Mouse (Mus musculus) gastrocnemius, postnatal 10 days (tissue): ENCODE data around the gene Zfp239. TPM values are rescaled to one million over a fixed set of nuclear protein-coding genes. Genes with fewer than 3 reads are reported as not detected.

Source experiments
- DNase-seq: peaks from one replicate; pipeline ENCODE4 v3.0.0; 2021; ENCODE audit warnings: mixed read lengths
- total RNA-seq, 2 experiments: library from RNA; stranded (reverse); gene quantifications; 2 replicates each; pipeline ENCODE4 v1.2.3; 2021

Gene Zfp239
- total RNA-seq, 2 experiments from 2014 or later = 0.23 to 0.95 TPM

DNA sequence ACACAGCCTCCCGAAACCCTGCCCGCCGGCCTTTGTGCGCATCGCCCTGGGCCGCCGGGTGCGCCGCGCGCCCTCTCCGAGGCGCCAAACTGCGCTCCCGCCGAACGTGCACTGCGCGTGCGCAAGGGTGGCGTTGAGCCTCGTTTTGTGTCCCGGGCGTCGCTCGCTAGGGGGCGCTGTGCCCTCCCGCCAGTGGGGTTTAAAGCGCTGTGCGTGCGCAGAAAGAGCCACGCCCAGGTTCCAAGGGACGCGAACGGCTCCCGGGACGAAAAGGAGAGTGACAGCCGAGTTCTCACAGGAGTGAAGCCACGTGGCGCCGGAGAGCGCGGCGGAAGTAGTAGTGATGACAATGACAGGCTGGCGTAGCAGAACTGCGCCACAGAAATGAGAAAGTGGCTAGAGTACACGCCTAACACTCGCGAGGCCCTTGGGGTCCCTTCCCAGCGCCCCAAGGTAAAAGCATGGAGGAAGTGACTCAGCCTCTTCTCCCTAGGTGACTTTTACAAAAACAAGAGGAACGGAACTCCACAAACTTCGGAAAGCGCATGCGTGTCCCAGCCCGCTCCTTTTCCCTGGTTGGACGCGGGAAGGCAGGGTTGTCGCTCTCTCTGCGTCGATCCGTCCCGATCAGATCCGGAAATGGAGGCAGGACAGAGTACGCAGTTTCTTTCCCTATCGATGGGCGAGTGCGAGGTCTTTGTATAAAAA, 17.7 kb downstream of the Zfp239 start:
- peak; percentile 100 for DNase-seq

DNA sequence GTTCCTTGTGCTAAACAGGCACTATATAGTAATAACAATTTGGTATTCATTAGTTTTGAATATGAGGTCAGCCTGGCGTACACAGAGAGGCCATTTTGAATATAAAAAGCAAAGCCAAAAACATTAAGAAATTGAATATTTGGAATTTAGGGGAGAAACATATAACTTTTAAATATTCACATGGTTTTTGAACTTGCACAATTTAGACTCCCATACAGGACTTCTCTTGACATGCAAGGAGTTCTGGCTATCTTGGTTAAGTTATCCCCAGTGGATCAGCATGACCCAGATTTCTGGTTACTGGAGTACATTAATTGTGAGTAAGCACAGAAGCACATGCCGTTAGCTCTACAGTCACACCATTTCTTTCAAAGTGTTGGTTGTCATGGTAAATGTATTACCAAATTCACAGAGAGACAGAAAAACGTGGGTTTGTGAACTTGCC, 18.5 kb downstream of the Zfp239 start:
- no peak for DNase-seq

DNA sequence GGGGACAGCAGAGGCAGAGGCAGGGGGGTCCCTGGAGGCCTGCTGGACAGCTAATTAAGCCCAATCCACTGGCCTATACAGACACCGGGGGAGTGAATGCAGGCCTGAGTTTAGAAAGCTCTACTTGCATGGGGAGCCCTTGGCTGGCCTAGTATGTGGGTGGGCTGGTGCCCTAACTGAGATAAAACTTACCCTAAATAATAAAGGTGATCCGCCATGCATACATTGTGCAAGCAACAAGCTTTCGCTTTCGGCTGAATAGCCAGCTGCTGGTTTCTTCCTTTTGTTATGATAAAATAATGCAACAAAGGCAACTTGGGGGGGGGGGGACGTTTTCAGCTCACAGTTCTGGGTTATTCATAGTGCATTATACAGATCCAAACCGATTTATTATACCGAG, 19.3 kb downstream of the Zfp239 start:
- no peak for DNase-seq

DNA sequence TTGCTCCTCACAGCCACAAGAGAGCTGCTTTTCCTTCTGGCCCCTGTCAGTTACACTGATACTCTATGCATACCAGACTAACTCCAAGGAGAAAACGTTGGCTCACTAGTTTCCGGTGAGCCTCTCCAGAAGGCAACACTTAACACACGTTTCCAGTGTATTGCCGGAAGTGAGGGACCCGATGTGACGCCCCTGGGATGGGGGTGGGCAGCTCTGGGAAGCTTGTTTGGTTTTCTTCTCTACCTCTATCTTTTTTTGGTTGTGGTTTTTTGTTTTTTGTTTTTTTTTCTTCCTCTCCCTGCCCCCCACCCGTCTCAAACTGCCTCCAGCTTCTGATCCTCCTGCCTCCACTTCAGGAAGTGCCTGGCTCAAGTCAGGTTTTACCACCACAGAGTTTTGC, 20.1 kb downstream of the Zfp239 start:
- DNase-seq = no peak

DNA sequence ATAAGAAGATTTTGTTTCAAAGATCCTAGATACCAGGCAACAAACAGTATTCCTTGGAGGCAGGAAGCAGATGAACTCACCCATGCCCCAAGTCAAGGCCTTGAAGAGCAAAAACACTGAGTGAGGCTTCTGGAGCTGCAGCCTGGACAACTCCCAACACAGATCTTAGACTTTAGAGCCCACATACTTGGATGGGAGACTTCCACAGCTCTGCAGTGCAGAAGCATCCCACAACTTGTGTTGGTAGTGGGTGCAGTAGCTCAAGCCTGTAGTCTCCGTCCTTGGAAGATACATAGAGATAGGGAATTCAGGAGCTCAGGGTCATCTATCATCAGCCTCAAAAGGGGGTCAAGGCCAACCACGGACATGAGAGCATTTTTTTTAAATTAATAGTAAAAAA, 24.0 kb downstream of the Zfp239 start:
- DNase-seq = no peak

DNA sequence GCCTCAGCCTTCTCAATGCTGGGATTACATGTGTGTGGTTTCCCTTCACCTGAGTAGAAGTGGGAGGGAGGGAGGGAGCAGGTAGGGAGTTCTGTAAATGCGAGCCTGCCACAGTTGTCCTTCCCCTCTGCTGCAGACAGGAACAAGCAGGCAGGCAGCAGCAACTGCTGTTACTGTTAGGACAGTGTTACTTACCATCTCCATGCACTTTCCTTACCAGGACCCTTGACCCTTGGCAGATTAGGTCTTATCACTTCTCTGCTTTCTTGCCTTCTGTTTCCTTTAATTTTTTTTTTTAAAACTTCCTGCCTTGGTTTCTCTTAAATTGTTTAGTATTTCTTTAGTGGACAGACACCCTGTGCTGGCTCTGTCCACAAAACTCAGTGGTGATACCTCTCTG, 26.1 kb downstream of the Zfp239 start:
- no peak for DNase-seq

DNA sequence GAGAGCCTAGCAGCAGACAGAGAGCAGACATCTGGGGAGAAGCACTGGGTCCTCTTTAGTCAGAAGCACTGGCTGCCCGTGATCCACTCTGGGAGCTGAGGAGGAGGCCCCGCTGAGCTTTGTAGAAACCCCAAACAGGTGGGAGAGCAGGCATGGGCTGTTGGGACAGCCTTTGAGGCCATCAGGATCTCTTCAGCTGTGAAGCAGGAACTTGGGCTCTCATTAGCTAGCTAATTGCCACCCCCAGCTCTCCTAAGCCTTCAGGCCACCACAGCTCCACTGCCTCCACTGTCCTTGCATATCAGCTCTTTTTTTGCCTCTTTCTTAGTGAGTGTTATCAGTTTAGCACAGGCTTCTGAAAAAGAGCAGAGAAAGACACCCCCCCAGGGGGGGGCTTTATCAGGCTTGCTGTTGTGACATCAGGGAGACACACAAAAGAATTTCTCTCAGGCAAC, 26.8 kb downstream of the Zfp239 start:
- DNase-seq = no peak

DNA sequence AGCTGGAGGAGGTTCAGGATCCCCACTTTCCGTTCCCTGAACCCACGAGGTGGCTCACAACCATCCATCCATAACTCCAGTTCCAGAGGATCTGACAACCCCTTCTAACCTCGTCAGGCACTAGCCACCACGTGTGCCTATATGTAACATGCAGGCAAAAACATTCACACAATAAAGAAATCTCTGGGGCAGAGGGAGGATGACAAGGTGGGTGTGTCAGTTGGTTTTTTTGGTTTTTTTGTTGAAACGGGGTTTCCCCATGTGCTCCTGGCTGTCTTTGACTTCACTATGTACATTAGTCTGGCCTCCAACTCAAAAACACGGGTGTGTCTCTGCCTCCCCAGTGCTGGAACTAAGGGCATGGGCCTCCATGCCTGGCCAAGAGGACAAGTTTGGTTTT, 28.4 kb downstream of the Zfp239 start:
- DNase-seq = no peak

DNA sequence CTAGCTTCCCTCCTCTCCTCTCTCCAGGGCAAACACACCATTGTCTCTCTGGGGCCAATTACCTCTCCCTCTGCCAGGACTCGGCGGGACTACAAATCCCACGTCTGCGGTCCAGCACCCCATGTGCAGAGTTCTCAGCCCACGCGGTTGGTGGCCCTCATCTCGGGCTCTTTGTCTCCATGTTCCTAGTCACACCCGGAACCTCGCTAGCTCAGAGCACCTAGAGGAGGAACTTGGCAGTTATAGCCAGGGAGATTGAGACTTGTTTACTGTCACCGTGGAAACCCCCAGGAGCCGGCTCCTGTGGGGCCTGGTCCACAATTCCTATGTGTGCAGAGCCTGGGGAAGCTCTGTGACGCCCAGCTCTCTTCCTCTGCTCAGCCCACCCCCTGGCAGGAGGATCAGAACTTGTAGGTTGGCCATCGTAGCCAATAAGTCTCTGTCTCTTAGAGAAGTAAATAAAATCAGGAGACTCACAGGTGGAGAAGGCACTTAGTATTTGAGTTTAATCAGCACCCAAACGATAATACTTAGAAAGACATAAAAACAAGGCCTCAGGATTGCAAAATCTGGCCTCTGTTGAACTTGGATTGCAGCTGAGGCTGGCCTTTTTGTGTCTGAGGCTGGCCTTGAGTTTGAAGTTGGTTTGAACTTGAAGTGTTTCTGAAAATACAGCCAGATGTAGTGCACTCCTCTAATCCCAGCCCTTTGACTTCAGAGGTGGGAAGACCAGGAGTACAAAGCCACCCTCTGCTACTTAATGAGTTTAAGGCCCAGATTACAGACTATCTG, 29.7 kb downstream of the Zfp239 start:
- DNase-seq = no peak

DNA sequence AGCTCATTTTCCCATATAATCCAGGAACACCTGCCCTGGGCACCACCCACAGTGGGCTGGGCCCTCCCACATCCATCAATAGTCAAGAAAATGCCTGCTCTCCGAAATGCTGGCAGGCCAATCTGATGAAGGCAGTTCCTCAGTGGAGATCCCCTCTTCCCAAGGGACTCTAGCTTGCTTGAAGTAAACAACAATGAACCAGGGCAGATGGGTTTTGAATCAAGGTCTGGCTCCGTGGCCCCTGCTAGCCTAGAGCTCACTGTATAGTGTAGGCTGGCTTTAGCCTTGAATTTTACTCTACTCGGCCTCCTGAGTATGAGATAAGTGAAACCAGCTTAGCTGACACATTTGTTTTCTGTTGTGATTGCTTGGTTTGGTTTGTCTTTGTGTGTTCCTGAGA, 30.5 kb downstream of the Zfp239 start:
- no peak for DNase-seq

DNA sequence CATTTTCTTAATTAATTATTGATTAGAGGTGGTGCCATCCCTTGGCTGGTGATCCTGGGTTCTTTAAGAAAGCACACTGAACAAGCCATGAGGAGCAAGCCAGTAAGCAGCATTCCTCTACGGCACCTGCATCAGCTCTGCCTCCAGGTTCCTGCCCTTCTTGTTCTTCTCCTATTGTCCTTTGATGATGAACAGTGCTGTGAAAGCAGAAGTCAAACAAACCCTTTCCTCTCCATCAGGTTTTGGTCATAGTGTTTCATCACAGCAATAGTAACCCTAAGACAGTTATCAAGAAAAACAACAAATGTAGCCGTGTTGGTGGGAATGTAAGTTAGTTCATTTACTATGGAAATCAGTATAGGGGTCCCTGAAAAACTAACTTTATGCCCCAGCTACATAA, 31.5 kb downstream of the Zfp239 start:
- DNase-seq = no peak

DNA sequence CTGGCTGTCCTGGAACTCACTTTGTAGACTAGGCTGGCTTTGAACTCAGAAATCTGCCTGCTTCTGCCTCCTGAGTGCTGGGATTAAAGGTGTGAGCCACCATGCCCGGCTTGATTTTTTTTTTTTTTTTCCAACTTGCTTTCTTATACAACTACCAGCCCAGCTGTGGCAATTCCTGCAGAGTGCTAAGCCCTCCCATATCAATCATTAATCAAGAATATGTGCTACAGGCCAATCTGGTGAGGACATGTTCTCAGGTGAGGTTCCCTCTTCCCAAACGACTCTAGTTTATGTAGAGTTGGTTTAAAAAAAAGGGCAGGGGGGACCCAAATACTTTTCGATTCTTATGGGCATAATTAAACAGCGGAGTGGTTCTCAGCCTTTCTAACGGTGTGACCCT, 35.9 kb downstream of the Zfp239 start:
- no peak for DNase-seq

DNA sequence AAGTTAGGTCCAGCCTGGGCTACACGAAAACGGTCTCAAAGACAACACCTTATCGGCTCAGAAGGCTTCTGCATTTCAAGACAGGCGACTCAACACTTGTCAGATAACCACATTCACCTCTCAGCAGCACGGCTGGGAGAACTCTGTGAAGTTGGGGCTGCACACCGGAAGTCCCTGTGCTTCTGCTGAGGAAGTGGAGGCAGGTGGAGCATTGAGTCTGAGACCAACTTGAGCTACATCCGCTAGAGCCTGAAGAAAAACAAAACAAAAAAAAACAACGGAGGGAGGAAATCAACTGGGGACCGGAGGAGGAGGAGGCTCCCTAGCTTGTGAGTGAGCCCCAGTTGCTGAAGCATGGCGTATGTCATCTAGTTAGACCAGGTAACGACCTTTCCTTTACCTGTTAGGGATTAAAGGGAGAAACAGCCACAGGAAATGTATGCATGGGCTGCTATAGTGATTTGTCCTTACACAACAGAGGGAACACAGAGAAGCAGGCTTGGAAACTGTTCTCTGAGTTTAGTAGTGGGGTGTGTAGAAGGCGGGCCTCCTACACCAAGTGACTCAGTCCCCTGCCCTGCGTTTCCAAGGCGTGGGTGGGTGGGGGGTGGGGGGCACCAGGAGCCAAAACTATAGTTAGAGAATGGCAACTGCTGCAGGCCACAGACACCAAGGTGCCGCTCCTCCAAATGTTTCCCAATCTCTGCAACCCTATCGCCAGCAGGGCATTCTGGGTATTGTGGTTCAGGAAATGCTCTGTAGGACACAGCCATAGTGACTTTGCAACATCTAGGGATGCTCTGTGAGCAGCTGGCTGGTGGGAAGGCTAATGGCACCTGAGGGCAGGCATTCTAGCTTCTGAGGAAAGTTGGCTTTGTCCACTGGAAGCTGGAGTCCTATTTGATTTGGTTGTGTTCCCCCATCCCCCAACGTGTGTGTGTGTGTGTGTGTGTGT, 38.5 kb downstream of the Zfp239 start, which contains the start of gene Hnrnpf:
Gene Hnrnpf, plus strand, starts transcription at position 199 of the 955 bp plus-strand sequence.
- no peak for DNase-seq

DNA sequence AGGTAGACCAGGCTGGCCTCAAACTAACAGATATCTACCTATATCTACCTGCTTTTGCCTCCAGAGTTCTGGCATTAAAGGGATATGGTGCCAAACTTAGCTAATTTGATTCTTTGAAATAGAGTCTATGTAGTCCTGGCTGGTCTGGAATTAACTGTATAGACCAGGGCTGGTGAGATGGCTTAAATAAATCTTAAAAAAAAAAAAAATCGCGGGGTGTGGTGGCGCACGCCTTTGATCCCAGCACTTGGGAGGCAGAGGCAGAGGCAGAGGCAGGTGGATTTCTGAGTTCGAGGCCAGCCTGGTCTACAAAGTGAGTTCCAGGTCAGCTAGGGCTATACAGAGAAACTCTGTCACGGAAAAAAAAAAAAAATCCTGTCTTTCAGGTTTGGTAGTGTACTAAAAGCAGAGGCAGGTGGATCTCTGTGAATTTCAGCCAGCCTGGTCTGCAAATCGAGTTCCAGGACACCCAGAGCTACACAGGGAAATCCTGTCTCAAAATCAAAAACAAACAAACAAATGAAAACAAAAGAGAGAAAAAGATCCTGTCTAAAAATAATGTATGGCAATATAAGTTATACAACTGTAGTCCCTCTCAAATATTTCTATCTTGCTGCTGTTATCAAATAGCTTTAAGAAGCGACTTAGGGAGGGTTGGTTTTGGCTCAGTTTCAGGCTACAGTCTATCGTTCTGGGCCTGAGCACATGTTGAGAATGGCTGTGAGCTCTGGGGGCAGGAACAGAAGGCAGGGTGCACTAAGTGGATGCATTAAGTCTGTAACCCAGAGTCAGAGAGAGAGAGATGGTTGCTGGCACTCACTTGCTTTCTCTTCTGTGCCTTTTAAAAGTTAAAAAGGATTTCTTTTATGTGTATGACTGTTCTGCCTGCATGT, 39.9 kb downstream of the Zfp239 start:
- no peak for DNase-seq

DNA sequence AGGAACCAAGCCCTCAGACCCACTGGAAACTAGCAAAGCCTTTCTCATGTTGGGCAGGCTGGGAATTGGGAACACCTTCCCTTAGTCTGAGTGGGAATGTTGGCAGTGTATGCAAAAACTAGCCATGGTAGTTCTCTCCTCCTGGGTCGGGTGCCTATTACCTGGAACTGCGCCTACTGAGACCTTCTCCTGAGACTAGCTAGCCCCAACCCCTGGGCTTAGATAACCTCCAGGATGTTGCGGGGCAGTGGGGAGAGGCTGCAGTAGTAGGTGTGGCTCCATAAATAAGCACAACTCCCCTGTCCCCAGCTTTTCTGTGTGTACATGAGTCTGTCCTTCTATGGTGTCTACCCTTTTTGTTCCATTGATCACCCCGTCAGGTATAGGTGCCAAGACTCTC, 40.7 kb downstream of the Zfp239 start:
- DNase-seq = no peak

DNA sequence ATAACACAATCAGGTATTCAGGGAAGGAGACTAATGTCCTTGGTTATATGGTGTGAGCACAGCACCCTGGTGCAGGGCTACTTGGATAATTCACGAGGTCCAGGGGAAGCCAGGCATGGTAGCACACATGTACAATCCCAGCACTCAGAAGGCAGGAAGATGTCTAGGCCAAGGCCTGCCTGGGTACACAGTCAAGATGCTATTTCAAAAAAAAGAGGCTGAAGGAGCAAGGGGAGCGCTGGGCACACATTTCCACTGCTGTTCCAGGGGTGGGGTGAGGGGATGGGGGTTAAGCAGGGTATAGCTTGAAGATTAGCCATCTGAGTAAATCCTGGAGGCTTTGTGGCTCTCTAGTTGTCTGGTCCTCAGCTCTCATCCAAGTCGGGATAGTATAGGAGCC, 41.9 kb downstream of the Zfp239 start:
- DNase-seq = no peak

DNA sequence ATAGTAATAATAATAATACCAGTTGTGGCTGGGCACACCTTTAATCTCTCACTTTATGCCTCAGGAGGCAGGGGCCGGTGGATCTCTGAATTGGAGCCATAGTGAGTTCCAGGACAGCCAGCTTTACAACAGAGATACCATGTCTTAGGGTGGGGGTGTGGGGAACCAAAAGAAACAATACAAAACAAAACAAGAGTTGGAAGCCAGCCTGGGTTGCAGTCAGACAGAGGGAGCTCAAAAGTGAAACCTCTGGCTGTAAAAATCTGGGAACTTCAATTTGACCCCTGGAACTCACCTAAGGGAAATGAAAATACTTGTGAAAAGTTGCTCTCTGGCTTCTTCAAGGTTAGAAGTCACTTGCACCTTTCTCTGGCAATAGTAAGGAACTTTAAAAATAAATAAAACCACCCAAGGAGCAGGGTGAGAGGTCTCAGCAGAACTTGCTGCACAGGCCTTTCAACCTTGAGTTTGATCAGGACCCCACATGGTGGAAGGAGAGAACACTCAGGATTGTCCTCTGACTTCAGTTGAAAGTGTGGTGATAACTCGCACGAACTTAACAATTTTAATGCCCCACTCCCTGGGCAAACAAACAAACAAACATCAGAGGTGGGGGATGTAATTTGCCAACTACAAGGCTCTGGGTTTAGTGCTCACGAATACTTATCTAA, 43.5 kb downstream of the Zfp239 start:
- no peak for DNase-seq

DNA sequence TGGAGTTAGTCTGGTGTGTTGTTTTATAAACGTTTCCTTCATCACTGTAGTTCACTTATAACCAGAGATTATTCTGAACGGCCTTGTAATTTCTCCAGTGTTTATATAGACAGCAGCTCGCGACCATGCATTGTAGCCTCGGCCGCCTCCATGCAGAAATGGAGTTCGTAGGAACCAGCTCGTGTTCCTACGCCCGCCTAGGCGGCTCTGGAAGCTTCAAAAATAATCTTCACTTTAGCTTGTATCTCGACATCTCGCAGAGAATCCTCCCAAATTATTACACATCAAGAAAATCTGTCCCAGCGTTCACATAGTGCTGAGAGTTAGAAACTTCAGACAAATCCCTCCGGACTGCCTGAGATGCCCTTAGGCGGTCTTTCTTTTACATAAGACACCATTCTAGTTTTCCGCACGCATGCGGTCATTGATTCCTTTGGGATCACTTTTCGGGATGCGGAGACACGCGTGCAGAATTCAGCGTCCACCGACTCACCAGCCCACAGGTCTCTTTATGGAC, 44.2 kb downstream of the Zfp239 start:
- DNase-seq = peak; percentile 28

DNA sequence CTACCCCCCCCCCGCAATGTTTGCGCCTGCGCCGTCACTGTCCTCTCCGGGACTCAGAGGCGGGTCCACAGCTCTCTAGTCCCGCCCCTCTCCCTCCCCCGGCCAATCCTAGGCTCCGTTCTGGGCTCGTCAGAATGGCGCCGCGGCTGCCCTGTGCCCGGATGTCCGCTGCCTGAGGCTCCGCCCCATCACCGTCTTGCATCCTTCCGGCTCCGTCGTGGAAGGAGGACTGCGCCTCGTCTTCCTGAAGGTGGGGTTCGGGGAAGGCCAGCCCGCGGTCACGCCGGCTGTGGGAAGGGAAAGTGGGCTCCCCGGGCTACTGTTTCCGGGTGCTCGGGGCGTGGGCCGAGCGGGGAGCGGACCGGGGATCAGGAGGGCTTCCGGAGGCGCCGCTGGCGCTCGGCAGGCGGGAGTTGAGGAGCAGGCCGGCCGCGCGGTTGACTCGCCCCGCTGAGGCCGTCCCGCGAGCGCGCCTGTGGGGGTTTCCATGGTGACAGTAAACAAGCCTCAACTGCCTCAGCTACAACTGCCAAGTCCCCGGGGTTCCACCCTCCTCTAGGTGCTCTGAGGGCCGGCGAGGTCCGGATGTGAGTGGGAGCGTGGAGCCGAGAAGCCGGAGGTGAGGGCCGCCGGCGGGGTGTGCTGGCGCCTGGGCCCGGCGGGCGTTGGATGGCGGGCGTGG, 44.8 kb downstream of the Zfp239 start:
- peak; percentile 93 for DNase-seq
